ENCODE assay signal across 24 mouse cellular contexts in the genomic region with DNA sequence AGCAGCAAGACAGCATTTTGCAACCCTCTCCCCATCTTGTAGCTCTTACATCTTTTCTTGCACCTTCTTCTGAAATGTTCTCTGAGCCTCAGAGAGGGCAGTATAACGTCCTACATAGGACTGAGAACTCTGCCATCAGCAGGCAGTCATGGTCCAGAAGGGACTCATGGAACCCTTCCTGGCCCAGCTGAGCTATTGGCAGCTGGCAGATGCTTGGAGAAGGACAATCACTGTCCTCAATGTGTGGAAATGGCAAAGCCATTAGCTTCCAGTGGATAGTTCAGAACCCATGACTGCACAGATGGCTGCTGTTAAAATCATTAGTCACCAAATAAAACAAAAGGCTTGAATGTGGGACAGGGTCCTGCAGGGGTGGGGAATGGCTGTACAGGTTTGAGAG. TPM values are rescaled to one million over a fixed set of nuclear protein-coding genes. Genes with fewer than 3 reads are reported as not detected.
"Had no signal": no experiment of that assay in that cellular context is flagged by ENCODE, and none has a peak within 500 bp of the region (broad histone marks: within the 10 kb centered on the region; RNA-seq: fewer than 3 reads in every experiment).

No protein-coding gene starts in this region.

- H3K27me3 ChIP-seq: limb, embryonic 12.5 days; limb, embryonic 15.5 days; midbrain, embryonic 12.5 days; midbrain, embryonic 15.5 days; neural tube, embryonic 15.5 days had no signal

- H3K9me3 ChIP-seq: limb, embryonic 12.5 days; limb, embryonic 15.5 days; midbrain, embryonic 12.5 days; midbrain, embryonic 15.5 days; neural tube, embryonic 15.5 days had no signal

- H3K4me2 ChIP-seq: limb, embryonic 12.5 days; limb, embryonic 15.5 days; liver, embryonic 11.5 days; lung, embryonic 14.5 days; midbrain, embryonic 12.5 days; midbrain, embryonic 15.5 days; neural tube, embryonic 15.5 days had no signal

- H3K4me3 ChIP-seq: limb, embryonic 12.5 days; limb, embryonic 15.5 days; midbrain, embryonic 12.5 days; midbrain, embryonic 15.5 days; myocyte; neural tube, embryonic 15.5 days had no signal

- DNase-seq: kidney, adult 2 months; kidney, postnatal 25 days; left cerebral cortex, postnatal 4 days; liver, postnatal 0 days; thymus, adult 18-20 months; thymus, postnatal 36 days had no signal

- H3K27ac ChIP-seq: kidney, postnatal 0 days; limb, embryonic 12.5 days; limb, embryonic 15.5 days; liver, embryonic 14.5 days; macrophage; midbrain, embryonic 12.5 days; midbrain, embryonic 15.5 days; neural tube, embryonic 15.5 days had no signal

- H3K4me1 ChIP-seq: limb, embryonic 12.5 days; limb, embryonic 15.5 days; midbrain, embryonic 12.5 days; midbrain, embryonic 15.5 days; neural tube, embryonic 15.5 days had no signal

- ATAC-seq: liver, postnatal 0 days; lung, postnatal 0 days; midbrain, embryonic 15.5 days had no signal

- H3K9ac ChIP-seq: limb, embryonic 12.5 days; limb, embryonic 15.5 days; liver, embryonic 14.5 days; liver, postnatal 0 days; lung, embryonic 14.5 days; midbrain, embryonic 12.5 days; midbrain, embryonic 15.5 days; neural tube, embryonic 15.5 days had no signal

- H3K36me3 ChIP-seq: limb, embryonic 12.5 days; limb, embryonic 15.5 days; midbrain, embryonic 12.5 days; midbrain, embryonic 15.5 days; neural tube, embryonic 15.5 days had no signal

RNA-seq across cellular contexts. Expression of a gene that starts 35.6 kb away (rescaled TPM):
- total RNA-seq: megakaryocyte, adult 5-6 weeks; monocyte, adult 5-6 weeks had no signal
- polyA plus RNA-seq: large intestine, adult 2 months; liver, embryonic 11.5 days; macrophage; myocyte; small intestine, adult 2 months; spleen, adult 2 months; urinary bladder, adult 2 months had no signal
